Mouse (Mus musculus) neural tube, embryonic 14.5 days (tissue): Measurements from ENCODE around the gene Cracr2a. TPM values are rescaled to one million over a fixed set of nuclear protein-coding genes. Genes with fewer than 3 reads are reported as not detected.
A peak's percentile ranks its signal among the peaks of the same experiment; 100 is the strongest.

Experiments
- ATAC-seq: fragments of 200-750 bp; cut with Nextera tagmentation; 2 replicates; pipeline ENCODE4 v1.8.0; 2017; ENCODE audit warnings: low read depth, mild to moderate bottlenecking, moderate TSS enrichment, moderate library complexity
- H3K27ac ChIP-seq: fragments of 300-500 bp; sonication (generic); 2 replicates; pipeline ENCODE4 v1.5.1; 2014; ENCODE audit warnings: low read depth, mild to moderate bottlenecking, control low read depth, low read length, moderate library complexity, mixed read lengths
- H3K27me3 ChIP-seq: fragments of 300-500 bp; sonication (generic); 2 replicates; pipeline ENCODE4 v1.6.1; 2014; ENCODE audit warnings: low read length; ENCODE audit not compliant: control insufficient read depth, insufficient read depth
- H3K36me3 ChIP-seq: fragments of 300-500 bp; sonication (generic); 2 replicates; pipeline ENCODE4 v1.6.1; 2014; ENCODE audit warnings: low read length, mixed read lengths; ENCODE audit not compliant: control insufficient read depth, insufficient read depth
- H3K4me1 ChIP-seq: fragments of 300-500 bp; sonication (generic); 2 replicates; pipeline ENCODE4 v1.6.1; 2014; ENCODE audit warnings: low read length; ENCODE audit not compliant: control insufficient read depth, insufficient read depth
- H3K4me2 ChIP-seq: fragments of 300-500 bp; sonication (generic); 2 replicates; pipeline ENCODE4 v1.6.1; 2014; ENCODE audit warnings: mild to moderate bottlenecking, low read depth, low read length, control low read depth
- H3K4me3 ChIP-seq: fragments of 300-500 bp; sonication (generic); 2 replicates; pipeline ENCODE4 v1.5.1; 2014; ENCODE audit warnings: low read depth, low read length, control low read depth, mixed read lengths
- H3K9ac ChIP-seq: fragments of 300-500 bp; sonication (generic); replicated peaks from 2 replicates; pipeline ENCODE4 v1.6.1; 2014; ENCODE audit warnings: low read depth, mild to moderate bottlenecking, control low read depth, low read length, mixed read lengths
- H3K9me3 ChIP-seq: fragments of 300-500 bp; sonication (generic); 2 replicates; pipeline ENCODE4 v1.6.1; 2016; ENCODE audit warnings: low read length; ENCODE audit not compliant: control insufficient read depth
- WGBS: fragments of 180-500 bp; shearing (Covaris S2); extraction: QIAGEN DNeasy Blood & Tissue Kit; methylation state at CpG from one replicate; pipeline ENCODE4 v1.1.7; 2014; 5-methylcytosine and 5-hydroxymethylcytosine counted together
- polyA plus RNA-seq: library from polyadenylated mRNA; unstranded; fragments of >200 nt; fragmentation: Nextera tagmentation; extraction: Ambion mirVana; gene quantifications from 2 replicates; pipeline ENCODE4 v1.2.1, GENCODE M21; 2014

The Cracr2a gene
- polyA plus RNA-seq, 1 experiment from 2014 or later = 1.4 TPM

DNA sequence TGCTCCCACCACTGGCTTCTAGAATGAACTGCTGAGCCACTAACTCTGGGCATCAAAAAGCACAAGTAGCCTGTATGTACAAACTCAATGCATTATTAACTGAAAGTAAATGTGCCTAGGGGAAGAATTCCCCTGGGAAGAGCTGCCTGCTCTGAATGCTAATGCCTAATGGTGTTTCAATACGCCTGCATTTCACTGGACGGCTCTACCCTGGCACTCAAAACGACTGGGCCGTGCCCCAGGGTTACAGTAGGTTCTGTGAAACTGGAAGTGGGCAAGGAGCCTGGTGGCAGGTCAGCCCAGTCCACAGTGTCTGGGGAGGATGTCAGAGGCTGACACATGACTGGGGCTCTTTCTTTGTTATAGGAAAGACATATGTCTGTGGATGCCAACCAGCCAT, 123.8 kb downstream of the Cracr2a start:
- WGBS = 18% methylated on average over 4 of the region's 4 CpGs
- no peak overlapping the region for H3K9ac ChIP-seq
- H3K4me1 ChIP-seq = peaks cover 9% of the 10 kb centered on the region; the same call in 1 of the 2 replicates
- 0 out of 2 replicates have a peak overlapping the region, but pooled peaks have one; percentile 52 for H3K27ac ChIP-seq
- H3K4me2 ChIP-seq = no peak overlapping the region
- no peaks in the 10 kb centered on the region for H3K27me3 ChIP-seq
- no peak overlapping the region for H3K4me3 ChIP-seq
- ATAC-seq = peak; percentile 74; the same call in 1 of the 2 replicates
- no peaks in the 10 kb centered on the region for H3K9me3 ChIP-seq
- H3K36me3 ChIP-seq = no peaks in the 10 kb centered on the region

DNA sequence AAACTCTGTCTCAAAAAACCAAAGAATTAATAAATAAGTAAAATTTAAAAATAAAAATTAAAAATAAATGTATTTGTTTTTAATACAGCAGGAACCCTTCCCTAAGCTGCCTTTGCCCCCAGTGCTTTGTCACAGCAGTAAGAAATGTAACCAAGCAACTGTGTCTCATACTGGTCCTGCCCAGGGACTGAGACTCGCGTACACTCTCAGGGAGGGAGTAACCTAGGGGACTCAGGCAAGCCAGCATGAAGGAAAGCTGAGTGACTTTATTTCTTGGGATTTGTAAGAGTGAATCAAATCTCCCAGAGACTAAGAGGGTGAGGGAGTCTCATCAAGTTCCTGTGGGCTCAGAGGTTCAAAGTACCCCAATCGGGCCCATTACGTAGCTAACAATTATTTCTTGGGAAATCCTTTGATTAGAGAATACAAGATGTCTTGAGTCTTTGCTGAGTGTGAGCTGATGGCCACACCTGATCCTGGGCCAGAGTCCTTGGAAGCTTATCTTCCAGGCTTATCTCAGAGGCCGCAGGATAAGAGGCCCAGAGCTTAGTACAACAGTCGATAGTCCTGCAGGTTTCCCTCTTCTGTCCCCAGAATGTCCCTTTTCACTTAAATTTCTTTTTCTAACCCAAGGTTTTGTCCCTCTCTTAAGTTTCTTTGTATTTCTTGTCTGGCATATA, 126.2 kb downstream of the Cracr2a start:
- no peak overlapping the region for H3K27ac ChIP-seq
- WGBS = 97% methylated on average over 6 of the region's 6 CpGs
- H3K27me3 ChIP-seq = no peaks in the 10 kb centered on the region
- ATAC-seq = no peak
- no peak overlapping the region for H3K4me2 ChIP-seq
- H3K9ac ChIP-seq = no peak overlapping the region
- H3K4me3 ChIP-seq = no peak overlapping the region
- H3K4me1 ChIP-seq = peaks cover 9% of the 10 kb centered on the region; the same call in 1 of the 2 replicates
- H3K9me3 ChIP-seq = no peaks in the 10 kb centered on the region
- no peaks in the 10 kb centered on the region for H3K36me3 ChIP-seq

DNA sequence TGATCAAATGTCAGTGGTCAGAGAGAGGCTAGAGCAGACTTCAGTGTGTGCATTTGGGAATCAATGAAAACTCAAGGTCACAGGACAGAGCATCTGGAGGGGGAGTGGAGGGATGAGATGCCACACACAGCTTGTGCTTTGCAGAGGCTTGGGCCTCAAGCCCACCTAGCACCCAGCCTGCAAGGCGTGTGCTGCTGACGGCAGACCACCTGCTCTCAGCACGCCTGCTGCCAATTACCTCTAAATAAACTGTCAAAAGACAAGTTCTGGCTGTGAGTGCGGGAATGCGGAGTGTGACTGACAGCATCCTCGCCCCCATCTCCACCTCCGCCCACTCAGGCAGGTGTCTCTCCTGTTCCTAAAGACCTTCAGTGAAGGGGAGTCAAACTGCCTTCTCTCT, 131.2 kb downstream of the Cracr2a start:
- WGBS = 72% methylated on average over 7 of the region's 7 CpGs
- no peaks in the 10 kb centered on the region for H3K27me3 ChIP-seq
- no peak overlapping the region for H3K9ac ChIP-seq
- ATAC-seq = no peak
- no peak overlapping the region for H3K4me3 ChIP-seq
- no peaks in the 10 kb centered on the region for H3K9me3 ChIP-seq
- H3K36me3 ChIP-seq = 0 out of 2 replicates have a peak, but pooled peaks cover 8% of the 10 kb centered on the region
- H3K4me2 ChIP-seq = no peak overlapping the region
- H3K4me1 ChIP-seq = 0 out of 2 replicates have a peak, but pooled peaks cover 2% of the 10 kb centered on the region
- H3K27ac ChIP-seq = no peak overlapping the region

DNA sequence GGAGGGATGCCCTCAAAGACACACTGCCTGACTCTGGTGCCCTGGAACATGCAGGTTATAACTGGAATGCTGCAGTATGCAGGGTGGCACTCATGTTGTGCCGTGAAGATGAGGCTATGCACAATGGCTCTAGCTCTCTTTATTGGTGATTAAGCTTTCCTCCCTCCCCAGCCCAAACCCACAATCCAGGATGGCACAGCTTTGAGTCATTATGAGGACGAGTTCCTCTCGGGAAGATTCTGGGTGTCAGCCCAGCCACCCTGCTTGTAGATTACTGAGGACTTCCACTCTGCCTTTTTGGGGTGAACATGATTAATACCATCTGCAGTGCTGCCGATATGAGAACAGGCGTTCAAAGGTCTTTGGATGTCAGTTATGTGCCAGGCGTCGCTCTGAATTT, 132.5 kb downstream of the Cracr2a start:
- Histone ChIP-seq H3K4me1 (0 out of 2 replicates have a peak, but pooled peaks cover 2% of the 10 kb centered on the region), H3K27ac (no peak overlapping the region; the same call in 1 of the 2 replicates), H3K4me2 (no peak overlapping the region), H3K36me3 (0 out of 2 replicates have a peak, but pooled peaks cover 9% of the 10 kb centered on the region), H3K9ac (no peak overlapping the region), H3K4me3 (no peak overlapping the region), H3K27me3 (no peaks in the 10 kb centered on the region), H3K9me3 (no peaks in the 10 kb centered on the region)
- no peak for ATAC-seq
- 86% methylated on average over 7 of the region's 7 CpGs for WGBS

DNA sequence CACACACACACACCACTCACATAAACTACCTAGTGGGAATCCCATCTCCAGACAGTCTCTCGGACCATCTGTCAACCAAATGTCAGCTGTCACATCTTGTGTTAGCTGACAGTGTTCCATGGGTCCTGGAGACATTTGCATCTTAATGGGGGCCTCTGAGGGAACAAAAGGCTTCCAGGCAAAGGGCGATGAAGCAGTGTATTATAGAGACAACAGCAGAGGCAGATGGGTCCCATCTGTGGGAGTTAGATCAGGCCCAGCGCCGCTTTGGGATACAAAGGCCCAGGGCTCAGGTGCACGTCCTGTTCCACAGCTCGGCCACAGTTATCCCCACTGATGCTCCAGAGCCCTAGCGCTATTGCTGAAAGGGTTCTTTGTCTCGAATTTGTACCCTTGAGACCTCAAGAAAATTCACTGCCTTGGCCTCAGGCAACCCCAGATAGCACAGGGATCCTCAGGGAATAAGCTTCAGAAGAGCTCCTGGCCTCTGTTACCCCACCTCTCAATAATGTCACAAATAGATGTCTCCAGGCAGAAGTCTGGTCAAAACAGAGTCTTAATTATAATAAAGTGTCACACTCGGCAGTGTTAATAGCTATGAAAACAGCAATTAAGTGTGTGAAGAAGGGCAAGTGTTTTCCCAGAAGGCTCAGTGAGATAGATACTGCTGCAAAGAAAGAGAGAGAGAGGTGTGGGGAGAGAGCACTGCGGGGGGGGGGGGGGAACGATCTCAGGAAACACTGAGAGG, 140.1 kb downstream of the Cracr2a start:
- no peak overlapping the region for H3K4me3 ChIP-seq
- WGBS = 5% methylated on average over 9 of the region's 11 CpGs
- no peak overlapping the region for H3K4me2 ChIP-seq
- H3K9ac ChIP-seq = no peak overlapping the region
- peaks cover 6% of the 10 kb centered on the region; the same call in 1 of the 2 replicates for H3K4me1 ChIP-seq
- peak; percentile 88 for ATAC-seq
- no peaks in the 10 kb centered on the region for H3K27me3 ChIP-seq
- H3K36me3 ChIP-seq = 0 out of 2 replicates have a peak, but pooled peaks cover 5% of the 10 kb centered on the region
- peak overlapping the region; percentile 77 for H3K27ac ChIP-seq
- no peaks in the 10 kb centered on the region for H3K9me3 ChIP-seq

DNA sequence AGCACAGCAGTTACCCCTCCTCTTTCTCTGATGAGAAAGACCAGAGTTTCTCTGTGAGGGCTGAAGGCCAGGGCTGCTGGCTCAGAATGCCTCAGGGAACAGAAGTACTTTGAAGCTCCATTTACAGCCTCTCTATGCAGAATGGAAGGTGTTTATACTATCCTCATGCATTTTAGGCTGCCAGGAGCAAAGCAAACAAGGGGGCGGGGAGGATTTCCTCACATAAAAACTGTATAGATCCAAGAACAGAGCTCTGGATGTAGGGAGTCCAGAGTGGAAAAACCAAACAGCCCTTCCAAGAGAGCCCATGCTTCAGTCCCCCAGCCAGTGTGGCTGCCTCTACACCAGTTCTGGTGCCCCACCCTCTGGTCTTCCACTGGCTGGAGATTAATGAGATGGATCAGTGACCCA, 147.1 kb downstream of the Cracr2a start:
- peak; percentile 35; the same call in 1 of the 2 replicates for ATAC-seq
- H3K27ac ChIP-seq = no peak overlapping the region
- no peak overlapping the region for H3K9ac ChIP-seq
- WGBS = 32% methylated on average over 1 of the region's 1 CpGs
- no peak overlapping the region for H3K4me3 ChIP-seq
- no peak overlapping the region for H3K4me2 ChIP-seq
- H3K36me3 ChIP-seq = no peaks in the 10 kb centered on the region
- no peaks in the 10 kb centered on the region for H3K9me3 ChIP-seq
- 0 out of 2 replicates have a peak, but pooled peaks cover 3% of the 10 kb centered on the region for H3K4me1 ChIP-seq
- H3K27me3 ChIP-seq = no peaks in the 10 kb centered on the region

DNA sequence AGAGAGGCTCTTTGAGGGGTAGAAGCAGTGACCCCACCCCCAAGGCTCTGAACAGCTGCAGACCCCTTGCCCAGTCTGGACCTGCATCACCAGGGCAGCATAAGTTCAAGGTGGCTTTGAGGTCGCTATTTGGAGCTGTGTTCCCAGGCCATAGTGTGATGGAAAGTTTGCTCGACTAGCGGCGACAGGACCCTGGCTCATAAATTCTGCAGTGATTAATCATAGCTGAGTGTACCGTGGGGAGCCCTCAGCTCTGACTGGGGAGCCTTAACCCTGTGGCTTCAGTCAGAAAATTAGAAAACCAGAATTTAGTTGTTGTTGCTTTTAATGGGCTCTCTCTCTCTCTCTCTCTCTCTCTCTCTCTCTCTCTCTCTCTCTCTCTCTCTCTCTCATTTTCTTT, 153.8 kb downstream of the Cracr2a start:
- H3K9me3 ChIP-seq = no peaks in the 10 kb centered on the region
- H3K27me3 ChIP-seq = no peaks in the 10 kb centered on the region
- H3K4me3 ChIP-seq = no peak overlapping the region
- no peak overlapping the region for H3K4me2 ChIP-seq
- H3K27ac ChIP-seq = no peak overlapping the region
- peaks cover 10% of the 10 kb centered on the region for H3K4me1 ChIP-seq
- no peaks in the 10 kb centered on the region for H3K36me3 ChIP-seq
- ATAC-seq = no peak
- H3K9ac ChIP-seq = no peak overlapping the region
- 17% methylated on average over 5 of the region's 5 CpGs for WGBS

DNA sequence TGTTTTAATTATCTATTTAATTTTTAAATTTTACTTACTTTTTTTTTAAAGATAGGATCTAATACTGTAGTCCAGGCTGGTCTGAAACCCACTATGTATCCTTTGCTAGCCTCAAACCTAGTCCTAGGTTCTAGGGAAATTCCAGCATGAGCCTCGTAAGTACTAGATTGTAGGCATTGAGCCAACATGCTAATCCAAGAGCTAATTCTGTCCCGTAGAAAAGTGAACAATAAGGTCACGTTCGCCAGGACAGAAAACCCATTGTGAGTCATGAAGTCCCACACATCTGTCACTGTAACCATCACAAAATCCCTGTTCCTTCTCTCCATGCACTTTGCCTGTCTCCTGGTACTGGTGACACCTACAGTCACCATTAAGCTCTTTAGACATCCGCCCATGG, 154.3 kb downstream of the Cracr2a start:
- H3K27me3 ChIP-seq = no peaks in the 10 kb centered on the region
- no peak overlapping the region for H3K27ac ChIP-seq
- H3K9ac ChIP-seq = no peak overlapping the region
- H3K4me3 ChIP-seq = no peak overlapping the region
- H3K36me3 ChIP-seq = no peaks in the 10 kb centered on the region
- ATAC-seq = no peak
- H3K4me1 ChIP-seq = peaks cover 13% of the 10 kb centered on the region
- no peak overlapping the region for H3K4me2 ChIP-seq
- H3K9me3 ChIP-seq = no peaks in the 10 kb centered on the region
- WGBS = 44% methylated on average over 5 of the region's 5 CpGs
